Mouse (Mus musculus) heart, embryonic 14.5 days (tissue): ENCODE data around the gene Sec14l2. TPM values are rescaled to one million over a fixed set of nuclear protein-coding genes. Genes with fewer than 3 reads are reported as not detected.
A peak's percentile ranks its signal among the peaks of the same experiment; 100 is the strongest.

ENCODE experiments used
- ATAC-seq: fragments of 200-750 bp; cut with Nextera tagmentation; 2 replicates; pipeline ENCODE4 v1.8.0; 2017; ENCODE audit warnings: low read depth, moderate TSS enrichment; ENCODE audit not compliant: insufficient number of reproducible peaks, insufficient read depth, low FRiP score
- H3K27ac ChIP-seq, 2 experiments: fragments of 200-500 bp in 1 of 2; fragments of 300-500 bp in 1 of 2; sonication (generic) in 1 of 2; replicated peaks in 1 of 2; 2 replicates each; pipeline ENCODE4 v1.5.1; 2012 to 2014; ENCODE audit warnings: low read depth in 2 of 2, low read length in 2 of 2, control low read depth in 1 of 2, mild to moderate bottlenecking in 1 of 2, mixed read lengths in 1 of 2; ENCODE audit not compliant: control insufficient read depth in 1 of 2, insufficient read depth in 1 of 2
- H3K27me3 ChIP-seq: fragments of 300-500 bp; sonication (generic); 2 replicates; pipeline ENCODE4 v1.6.1; 2014; ENCODE audit warnings: mild to moderate bottlenecking, low read length, control low read depth; ENCODE audit not compliant: control insufficient read depth, insufficient read depth
- H3K36me3 ChIP-seq: fragments of 300-500 bp; sonication (generic); 2 replicates; pipeline ENCODE4 v1.6.1; 2014; ENCODE audit warnings: mild to moderate bottlenecking, control low read depth, low read length, mixed read lengths; ENCODE audit not compliant: control insufficient read depth, insufficient read depth
- H3K4me1 ChIP-seq, 2 experiments: fragments of 200-500 bp in 1 of 2; fragments of 300-500 bp in 1 of 2; sonication (generic) in 1 of 2; 2 replicates each; pipeline ENCODE4 v1.6.1; 2012 to 2014; ENCODE audit warnings: low read length in 2 of 2, control low read depth in 1 of 2, mixed read lengths in 1 of 2; ENCODE audit not compliant: control insufficient read depth in 2 of 2, insufficient read depth in 2 of 2
- H3K4me2 ChIP-seq: fragments of 300-500 bp; sonication (generic); 2 replicates; pipeline ENCODE4 v1.6.1; 2014; ENCODE audit warnings: mild to moderate bottlenecking, low read length
- H3K4me3 ChIP-seq, 2 experiments: fragments of 200-500 bp in 1 of 2; fragments of 300-500 bp in 1 of 2; sonication (generic) in 1 of 2; 2 replicates each; pipeline ENCODE4 v1.5.1; 2012 to 2014; ENCODE audit warnings: low read length in 2 of 2, mild to moderate bottlenecking in 2 of 2, control low read depth in 1 of 2, low read depth in 1 of 2, moderate library complexity in 1 of 2; ENCODE audit not compliant: control insufficient read depth in 1 of 2, insufficient read depth in 1 of 2
- H3K9ac ChIP-seq: fragments of 300-500 bp; sonication (generic); 2 replicates; pipeline ENCODE4 v1.6.1; 2014; ENCODE audit warnings: mild to moderate bottlenecking, low read length
- H3K9me3 ChIP-seq: fragments of 300-500 bp; sonication (generic); 2 replicates; pipeline ENCODE4 v1.6.1; 2016; ENCODE audit warnings: low read length, control low read depth; ENCODE audit not compliant: control insufficient read depth
- WGBS: fragments of 180-500 bp; shearing (Covaris S2); extraction: QIAGEN DNeasy Blood & Tissue Kit; methylation state at CpG from one replicate; pipeline ENCODE4 v1.1.7; 2014; 5-methylcytosine and 5-hydroxymethylcytosine counted together
- polyA plus RNA-seq: library from polyadenylated mRNA; unstranded; fragments of >200 nt; fragmentation: Nextera tagmentation; extraction: Ambion mirVana; gene quantifications from 2 replicates; pipeline ENCODE4 v1.2.1, GENCODE M21; 2014

Sec14l2 gene
- polyA plus RNA-seq, 1 experiment from 2014 or later, result 0.58 TPM

DNA sequence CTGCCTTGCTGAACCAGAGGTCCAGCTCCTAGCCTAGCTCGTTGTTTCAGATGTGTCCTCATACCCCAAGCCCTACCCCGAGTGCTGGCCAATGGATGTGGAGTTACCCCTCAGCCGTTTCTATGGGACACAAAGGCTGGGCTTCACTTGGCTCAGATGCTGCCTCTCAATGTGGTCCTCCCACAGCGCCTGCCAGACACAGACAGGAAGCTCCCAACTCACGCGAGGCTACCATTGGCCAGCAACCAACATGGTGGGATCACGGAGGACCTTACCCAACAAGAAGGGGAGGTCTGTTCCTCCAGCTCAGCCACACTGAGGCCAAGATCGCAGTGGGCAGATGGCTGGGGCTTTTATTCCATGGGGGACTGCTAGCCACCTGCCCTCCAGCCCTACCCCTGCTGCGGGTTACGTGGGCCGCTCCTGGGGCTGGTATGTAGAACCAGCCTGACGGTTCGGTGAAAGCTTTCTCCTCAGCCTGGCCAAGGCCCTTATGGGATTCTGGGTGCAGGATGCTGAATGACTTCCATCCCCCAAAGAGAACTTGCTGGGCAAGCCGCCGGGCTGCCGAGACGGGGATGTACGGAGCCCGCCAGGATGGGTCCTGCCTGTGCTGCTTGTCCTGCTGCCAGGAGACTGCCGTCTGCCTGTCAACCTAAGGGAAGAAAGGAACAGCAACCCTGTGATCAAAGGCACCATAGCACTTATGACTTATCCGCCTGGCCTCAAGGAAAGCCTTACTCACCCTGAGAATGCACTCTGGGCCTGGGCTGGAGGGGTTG, 20.3 kb upstream of the Sec14l2 start:
- 84% methylated on average over 21 of the region's 21 CpGs for WGBS
- H3K9me3 ChIP-seq, result no peaks in the 10 kb centered on the region
- no peaks in the 10 kb centered on the region for H3K27me3 ChIP-seq
- H3K4me1 ChIP-seq, result peaks cover 0 to 1% of the 10 kb centered on the region in 2 experiments; a peak in 1 of 4 replicates
- ATAC-seq, result no peak
- no peak overlapping the region for H3K27ac ChIP-seq
- no peak overlapping the region for H3K9ac ChIP-seq
- no peak overlapping the region for H3K4me3 ChIP-seq
- H3K4me2 ChIP-seq, result no peak overlapping the region
- peaks cover 66% of the 10 kb centered on the region for H3K36me3 ChIP-seq

DNA sequence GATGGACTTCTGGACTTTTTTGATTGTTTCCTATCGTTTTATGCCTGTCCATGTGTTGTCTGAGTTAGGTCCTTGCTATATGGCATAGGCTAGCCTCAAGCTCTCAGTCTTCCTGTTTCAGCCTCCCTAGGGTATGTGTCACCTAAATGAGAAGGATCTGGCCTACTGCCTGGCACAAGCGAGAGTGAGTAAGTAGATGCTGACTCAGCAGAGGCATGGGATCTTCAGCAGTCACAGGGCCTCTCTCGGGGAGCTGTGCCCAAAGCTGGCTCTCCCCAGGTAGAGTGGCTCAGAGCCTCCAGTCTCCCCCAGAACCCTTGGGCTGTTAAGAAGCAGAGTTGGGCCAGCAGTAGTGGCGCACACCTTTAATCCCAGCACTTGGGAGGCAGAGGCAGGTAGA, 19.1 kb upstream of the Sec14l2 start:
- ATAC-seq, result no peak
- H3K27ac ChIP-seq, result no peak overlapping the region
- no peak overlapping the region for H3K4me3 ChIP-seq
- H3K36me3 ChIP-seq, result peaks cover 73% of the 10 kb centered on the region
- H3K9me3 ChIP-seq, result no peaks in the 10 kb centered on the region
- H3K9ac ChIP-seq, result no peak overlapping the region
- WGBS, result 88% methylated on average over 4 of the region's 4 CpGs
- H3K4me2 ChIP-seq, result no peak overlapping the region
- no peaks in the 10 kb centered on the region for H3K27me3 ChIP-seq
- no peaks in the 10 kb centered on the region for H3K4me1 ChIP-seq

DNA sequence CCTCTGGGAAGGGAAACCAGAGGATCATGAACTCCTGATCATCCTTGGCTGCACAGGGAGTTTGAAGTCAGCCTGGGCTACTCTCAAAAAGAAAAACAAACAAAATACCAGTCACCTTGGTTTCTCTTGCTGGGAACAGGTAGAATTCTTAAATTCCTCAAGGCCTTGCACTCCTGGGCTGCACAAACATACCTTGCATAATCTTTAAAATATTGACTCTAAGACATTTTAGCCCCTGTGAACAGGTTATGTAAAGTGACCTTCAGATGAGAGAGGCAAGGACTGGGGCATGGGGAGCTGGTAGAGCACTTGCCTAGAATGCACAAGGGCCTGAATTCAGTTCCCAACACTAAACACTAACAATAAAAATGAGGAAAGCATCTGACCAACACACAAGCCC, 18.3 kb upstream of the Sec14l2 start:
- Histone ChIP-seq H3K9me3 (no peaks in the 10 kb centered on the region), H3K27ac (no peak overlapping the region), H3K27me3 (no peaks in the 10 kb centered on the region), H3K4me3 (no peak overlapping the region), H3K36me3 (peaks cover 77% of the 10 kb centered on the region), H3K4me2 (no peak overlapping the region), H3K4me1 (peaks cover 0 to under 1% of the 10 kb centered on the region in 2 experiments; a peak in 1 of 4 replicates), H3K9ac (no peak overlapping the region)
- ATAC-seq, result no peak

DNA sequence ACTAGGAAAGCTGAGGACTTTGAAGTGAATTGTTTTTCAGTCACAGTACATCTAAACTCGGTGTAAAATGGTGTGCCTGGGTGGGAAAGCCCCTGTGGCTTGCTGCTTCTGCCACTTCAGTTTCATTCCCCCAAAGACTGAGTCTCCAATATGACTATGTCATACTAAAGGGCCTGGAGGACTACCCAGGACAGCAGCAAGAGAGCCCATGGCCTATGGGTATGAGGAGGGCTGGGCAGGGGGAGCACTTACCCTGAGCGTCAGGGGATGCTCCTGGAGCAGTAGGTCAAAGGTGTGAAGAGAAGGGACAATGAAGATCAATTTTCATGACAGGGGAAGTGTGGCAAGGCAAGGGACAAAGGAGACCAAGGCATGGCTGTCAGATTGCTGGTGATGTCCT, 15.7 kb upstream of the Sec14l2 start:
- 77% methylated on average over 2 of the region's 2 CpGs for WGBS
- ATAC-seq, result no peak
- Histone ChIP-seq H3K27ac (no peak overlapping the region), H3K9ac (no peak overlapping the region), H3K4me3 (no peak overlapping the region), H3K4me1 (peaks cover 9 to 11% of the 10 kb centered on the region in 2 experiments), H3K9me3 (no peaks in the 10 kb centered on the region), H3K36me3 (peaks cover 67% of the 10 kb centered on the region), H3K27me3 (no peaks in the 10 kb centered on the region), H3K4me2 (no peak overlapping the region)

DNA sequence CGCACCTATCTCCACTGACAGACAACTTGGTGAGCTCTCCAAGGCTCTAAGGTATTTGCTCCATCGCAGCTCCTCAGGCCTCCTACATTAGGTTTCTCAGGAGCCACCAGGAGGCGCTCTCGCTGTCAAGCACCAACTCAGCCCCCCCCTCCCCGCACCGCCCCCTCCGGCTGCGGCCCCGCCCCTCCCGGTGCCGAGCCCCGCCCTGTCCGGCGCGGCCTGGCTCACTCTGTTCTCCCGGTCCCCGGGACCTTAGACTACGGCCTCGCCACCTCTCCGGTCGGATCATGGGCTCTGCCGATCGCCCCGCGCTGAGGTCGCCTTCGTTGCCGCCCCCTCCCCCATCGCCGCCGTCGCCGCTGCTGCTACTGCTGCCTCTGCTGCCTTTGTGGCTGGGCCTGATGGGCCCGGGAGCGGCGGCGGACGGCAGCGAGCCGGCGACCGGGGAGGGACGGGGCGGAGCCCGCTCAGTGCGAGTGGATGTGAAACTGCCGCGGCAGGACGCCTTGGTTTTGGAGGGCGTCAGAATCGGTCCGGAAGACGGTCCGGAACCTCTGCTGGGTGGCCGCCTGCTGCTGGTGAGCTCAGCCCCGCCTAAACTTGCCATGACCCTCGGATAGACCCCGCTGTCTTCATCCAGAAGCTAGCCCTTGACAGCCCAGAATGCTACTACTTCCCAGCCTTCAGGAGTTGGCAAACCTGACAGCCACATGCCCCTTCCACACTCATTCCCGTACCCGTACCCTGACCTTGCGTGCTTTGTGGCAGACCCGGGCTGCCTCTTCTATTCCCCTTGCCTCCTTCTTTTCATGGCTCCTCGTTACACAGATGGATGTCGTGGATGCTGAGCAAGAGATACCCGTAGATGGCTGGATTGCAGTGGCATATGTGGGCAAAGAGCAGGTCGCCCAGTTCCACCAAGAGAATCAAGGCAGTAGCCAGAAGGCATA, 12.0 kb upstream of the Sec14l2 start, which contains the start of gene Rnf215:
Gene Rnf215, plus strand, starts transcription at position 217 of the 950 bp plus-strand sequence.
- Histone ChIP-seq H3K4me3 (peak within 1 kb of the TSS; percentile 89 to 93), H3K9ac (peak within 1 kb of the TSS; percentile 93), H3K4me1 (peaks cover 9 to 11% of the 10 kb centered on the region in 2 experiments), H3K9me3 (no peaks in the 10 kb centered on the region), H3K27ac (peak within 1 kb of the TSS; percentile 51 to 79), H3K27me3 (no peaks in the 10 kb centered on the region), H3K36me3 (peaks cover 30% of the 10 kb centered on the region), H3K4me2 (peak within 1 kb of the TSS; percentile 79)
- peak; percentile 92 for ATAC-seq
- WGBS, result 2% methylated on average over 66 of the region's 66 CpGs

GRCm38 (mm10) chr11:4134400-4134799, 11.2 kb upstream of the Sec14l2 start:
- H3K4me3 ChIP-seq, result no peak overlapping the region
- no peak overlapping the region for H3K27ac ChIP-seq
- no peak for ATAC-seq
- 53% methylated on average over 6 of the region's 6 CpGs for WGBS
- H3K9ac ChIP-seq, result 0 out of 2 replicates have a peak overlapping the region, but pooled peaks have one; percentile 26
- H3K4me1 ChIP-seq, result peaks cover 9 to 11% of the 10 kb centered on the region in 2 experiments
- no peak overlapping the region for H3K4me2 ChIP-seq
- H3K9me3 ChIP-seq, result no peaks in the 10 kb centered on the region
- peaks cover 22% of the 10 kb centered on the region for H3K36me3 ChIP-seq
- no peaks in the 10 kb centered on the region for H3K27me3 ChIP-seq

GRCm38 (mm10) chr11:4133450-4133849, 10.2 kb upstream of the Sec14l2 start:
- H3K9ac ChIP-seq, result no peak overlapping the region
- no peak overlapping the region for H3K4me2 ChIP-seq
- WGBS, result 59% methylated on average over 3 of the region's 3 CpGs
- H3K27ac ChIP-seq, result no peak overlapping the region
- no peaks in the 10 kb centered on the region for H3K9me3 ChIP-seq
- peaks cover 14% of the 10 kb centered on the region for H3K36me3 ChIP-seq
- peaks cover 9 to 11% of the 10 kb centered on the region in 2 experiments for H3K4me1 ChIP-seq
- H3K4me3 ChIP-seq, result no peak overlapping the region
- H3K27me3 ChIP-seq, result no peaks in the 10 kb centered on the region
- ATAC-seq, result no peak
